ENCODE assay signal across 15 mouse cellular contexts in the genomic region with DNA sequence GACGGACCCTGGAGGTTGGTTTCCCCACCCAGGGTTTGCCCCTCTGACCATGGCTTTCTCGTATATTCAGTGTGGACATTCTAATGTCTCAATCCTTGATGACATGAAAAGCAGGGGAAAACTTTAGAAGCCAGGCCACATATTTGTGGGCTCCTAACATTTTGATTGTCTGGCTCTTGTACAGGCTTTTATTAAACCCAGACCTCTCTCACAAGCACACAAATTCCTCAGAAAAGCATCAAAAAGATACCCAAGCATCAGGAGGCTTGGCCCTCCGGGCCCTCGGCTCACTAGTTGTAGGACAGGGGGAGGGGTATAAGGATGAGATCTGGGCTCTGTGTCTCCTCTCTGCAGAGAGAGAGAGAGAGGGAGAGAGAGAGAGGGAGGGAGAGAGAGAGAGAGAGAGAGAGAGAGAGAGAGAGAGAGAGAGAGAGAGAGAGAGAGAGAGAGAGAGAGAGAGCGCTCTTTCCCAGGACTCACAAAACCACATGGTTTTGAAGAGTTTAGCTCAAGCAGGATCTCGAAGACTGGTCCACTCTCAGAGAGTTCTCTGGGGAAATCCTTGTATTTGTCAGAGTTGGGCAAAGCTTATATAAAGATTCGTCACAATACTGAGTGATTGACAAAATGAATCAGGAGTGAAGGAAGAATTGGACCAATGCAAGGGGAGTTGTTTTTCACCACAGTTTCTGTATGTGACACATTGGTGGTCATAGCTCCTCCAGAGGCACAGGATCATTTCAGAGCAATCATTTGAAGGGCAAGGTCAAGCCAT.
"Had no signal": no experiment of that assay in that cellular context is flagged by ENCODE, and none has a peak within 500 bp of the region (broad histone marks: within the 10 kb centered on the region; RNA-seq: fewer than 3 reads in every experiment).

No protein-coding gene starts in this region.

- H3K27me3 ChIP-seq: limb, embryonic 15.5 days; liver, embryonic 12.5 days; neural tube, embryonic 13.5 days; stomach, embryonic 15.5 days had no signal

- DNase-seq: kidney, postnatal 25 days; lung, embryonic 14.5 days; lung, postnatal 10 days; lung, postnatal 4 days; retina, postnatal 1 day; right cerebral cortex, postnatal 14 days; thymus, postnatal 4 days had no signal

- H3K36me3 ChIP-seq: kidney, embryonic 15.5 days; limb, embryonic 15.5 days; liver, embryonic 12.5 days; neural tube, embryonic 13.5 days; stomach, embryonic 15.5 days had no signal

- H3K4me1 ChIP-seq: kidney, embryonic 15.5 days; liver, embryonic 12.5 days; neural tube, embryonic 13.5 days; stomach, embryonic 15.5 days had no signal

- H3K9ac ChIP-seq: kidney, embryonic 15.5 days; limb, embryonic 15.5 days; liver, embryonic 12.5 days; lung, embryonic 14.5 days; neural tube, embryonic 13.5 days; stomach, embryonic 15.5 days had no signal

- H3K4me3 ChIP-seq: kidney, embryonic 15.5 days; left cerebral cortex, adult 2 months; limb, embryonic 15.5 days; liver, embryonic 12.5 days; neural tube, embryonic 13.5 days; stomach, embryonic 15.5 days had no signal

- ATAC-seq: liver, embryonic 12.5 days; midbrain, embryonic 16.5 days had no signal

- H3K9me3 ChIP-seq: kidney, embryonic 15.5 days; limb, embryonic 15.5 days; liver, embryonic 12.5 days; neural tube, embryonic 13.5 days; stomach, embryonic 15.5 days had no signal

- H3K27ac ChIP-seq: kidney, embryonic 15.5 days; left cerebral cortex, adult 2 months; limb, embryonic 15.5 days; liver, embryonic 12.5 days; neural tube, embryonic 13.5 days; stomach, embryonic 15.5 days had no signal

- H3K4me2 ChIP-seq: kidney, embryonic 15.5 days; limb, embryonic 15.5 days; liver, embryonic 12.5 days; lung, embryonic 14.5 days; midbrain, embryonic 11.5 days; neural tube, embryonic 13.5 days; stomach, embryonic 15.5 days had no signal
